Mouse (Mus musculus) natural killer cell, adult 2 months (primary cell): ENCODE measurements at regions not wholly inside any gene's neighbourhood (a gene's known extent, or its start where the extent isn't known, plus 50 kb on each side); places are given as distances from the start of the nearest gene placed in this dataset.

Experiments used
- DNase-seq, 2 experiments: peaks; one replicate each; pipeline ENCODE4 v3.0.0; 2022; ENCODE audit warnings: low spot score in 2 of 2

DNA sequence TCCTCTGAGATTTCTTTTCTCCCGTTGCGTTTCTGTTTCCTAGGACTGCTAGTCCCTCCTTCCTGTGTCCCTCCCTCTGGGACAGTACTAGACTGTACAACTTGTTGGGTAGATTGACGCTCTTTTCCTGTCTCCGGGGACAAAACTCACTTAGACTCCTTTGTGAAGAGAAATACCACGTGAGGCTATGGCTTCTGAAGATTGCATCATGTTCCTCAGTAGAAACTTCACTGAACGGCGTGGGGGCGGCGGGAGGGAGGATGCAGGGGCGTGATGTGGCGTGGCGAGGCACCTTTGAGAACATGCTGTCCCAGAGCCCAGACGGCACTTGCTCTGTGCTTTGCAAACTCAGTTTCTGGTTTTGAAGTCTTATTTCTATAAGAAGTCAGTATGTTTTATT, 78.5 kb downstream of the Spata18 start:
- DNase-seq: no peak

DNA sequence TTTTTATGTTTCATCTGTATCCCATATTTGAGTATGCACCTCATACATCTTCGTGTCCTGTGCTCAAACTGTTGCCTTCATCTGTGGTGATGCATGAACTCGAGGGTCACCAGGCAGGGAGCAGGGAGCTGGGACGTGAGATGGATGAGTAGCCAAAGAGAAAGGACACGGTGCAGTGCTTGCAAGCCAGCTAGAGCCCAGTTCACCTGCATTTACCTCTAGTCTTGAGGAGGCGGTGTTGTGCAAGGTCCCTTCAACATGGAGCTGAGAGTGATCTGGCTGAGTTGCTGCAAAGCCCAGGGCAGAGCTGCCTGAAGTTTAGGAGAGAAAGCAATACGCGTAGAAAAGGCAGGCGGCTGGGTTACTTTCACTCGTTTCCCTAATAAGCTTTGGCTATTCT, 80.2 kb downstream of the Spata18 start:
- DNase-seq: no peak

- DNase-seq: no peak
These were observed 80.9 kb downstream of the Spata18 start for GRCm38 (mm10) chr5:73731991-73732565.

- no peak for DNase-seq
These were observed 89.6 kb downstream of the Spata18 start for GRCm38 (mm10) chr5:73740766-73741165.

GRCm38 (mm10) chr5:73741441-73741840, 90.3 kb downstream of the Spata18 start:
- DNase-seq: no peak

DNA sequence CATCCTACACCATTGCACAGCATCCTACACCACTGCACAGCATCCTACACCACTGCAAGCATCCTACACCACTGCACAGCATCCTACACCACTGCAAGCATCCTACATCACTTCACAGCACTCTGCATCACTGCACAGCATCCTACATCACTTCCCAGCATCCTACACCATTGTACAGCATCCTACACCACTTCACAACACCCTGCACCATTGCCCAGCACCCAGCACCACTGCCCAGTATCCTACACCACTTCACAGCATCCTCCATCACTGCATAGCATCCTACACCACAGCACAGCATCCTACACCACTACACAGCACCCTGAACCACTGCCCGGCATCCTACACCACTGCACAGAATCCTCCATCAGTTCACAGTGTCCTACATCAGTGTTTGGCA, 92.8 kb downstream of the Spata18 start:
- no peak for DNase-seq

GRCm38 (mm10) chr5:73749791-73750190, 98.6 kb downstream of the Spata18 start:
- DNase-seq: no peak

DNA sequence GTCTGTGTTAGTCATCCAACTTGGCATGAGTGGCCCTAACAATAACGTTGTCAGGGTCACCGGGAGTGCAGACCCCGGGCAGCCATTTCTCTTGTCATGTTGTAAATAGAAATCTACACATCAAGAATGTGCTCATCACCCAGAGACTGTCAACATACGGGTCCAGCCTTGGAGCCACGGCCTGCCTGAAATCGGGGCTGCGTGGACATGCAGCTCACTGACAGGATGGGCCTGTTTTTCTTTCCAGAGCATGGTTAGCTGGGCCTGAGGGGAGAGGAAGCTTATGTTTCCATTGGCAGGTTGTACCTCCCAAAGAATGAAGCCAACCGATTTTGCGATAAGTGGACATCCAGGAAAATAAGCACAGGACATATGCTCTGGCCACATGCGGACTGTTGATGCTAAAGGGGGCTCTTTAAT, 101.1 kb downstream of the Spata18 start:
- DNase-seq: no peak

DNA sequence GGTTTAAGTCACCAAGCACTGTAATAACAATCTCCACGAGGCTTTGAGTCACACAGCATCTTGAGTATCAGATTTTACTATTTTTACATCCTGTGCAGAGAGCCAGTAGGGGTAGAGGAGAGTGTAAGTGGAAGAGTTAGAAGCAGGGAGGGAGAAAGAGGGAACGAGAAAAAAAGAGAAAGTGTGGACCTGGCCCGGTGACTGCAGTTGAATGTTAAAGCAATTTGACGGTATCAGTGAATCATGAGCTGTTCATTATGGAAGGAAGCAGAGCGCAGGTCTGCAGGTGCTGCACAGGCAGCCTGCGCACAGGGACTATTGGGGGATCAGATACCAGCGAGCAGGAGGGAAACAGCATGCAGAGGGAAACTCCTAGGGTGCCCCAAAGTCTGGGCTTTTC, 102.6 kb downstream of the Spata18 start:
- no peak for DNase-seq

GRCm38 (mm10) chr5:73758534-73758933, 107.4 kb downstream of the Spata18 start:
- no peak for DNase-seq

DNA sequence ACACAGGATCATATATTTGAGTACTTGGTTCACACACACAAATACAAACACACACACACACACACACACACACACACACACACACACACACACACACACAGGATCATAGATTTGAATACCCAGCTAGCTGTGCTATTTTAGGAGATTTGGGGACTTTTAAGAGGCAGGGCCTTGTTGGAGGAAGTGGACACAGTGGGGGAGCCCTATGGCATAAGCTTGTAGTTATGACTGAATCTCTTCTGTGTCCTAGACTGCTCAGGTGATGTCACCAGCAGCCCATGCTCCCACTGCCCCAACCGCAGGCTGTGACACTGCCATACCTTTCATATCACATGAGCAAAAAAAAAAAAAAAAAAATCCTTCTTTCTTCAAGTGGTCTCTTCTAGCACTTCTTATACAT, 110.1 kb downstream of the Spata18 start:
- DNase-seq: no peak

DNA sequence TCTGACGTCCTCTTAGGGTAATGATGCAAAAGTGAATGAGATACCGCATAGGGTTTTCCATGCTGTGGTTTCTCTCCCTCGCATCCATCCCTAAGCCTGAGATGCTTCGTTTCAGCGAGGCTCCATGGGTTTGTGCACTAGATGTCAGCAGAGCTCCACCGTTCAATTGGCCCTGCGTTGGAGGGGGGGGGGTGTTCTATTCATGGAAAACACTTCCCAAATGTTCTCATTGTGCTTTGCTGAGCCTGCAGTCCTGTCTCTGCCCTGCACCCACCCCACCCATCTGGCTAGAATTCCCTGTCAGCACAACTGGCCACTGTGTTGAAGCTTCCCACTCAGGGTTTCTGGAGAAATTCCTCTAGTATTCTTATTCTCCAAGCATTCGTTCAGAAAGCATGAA, 110.5 kb downstream of the Spata18 start:
- no peak for DNase-seq

GRCm38 (mm10) chr5:73764226-73764625, 113.0 kb downstream of the Spata18 start:
- no peak for DNase-seq

GRCm38 (mm10) chr5:73765466-73765865, 114.3 kb downstream of the Spata18 start:
- no peak for DNase-seq

GRCm38 (mm10) chr5:73768253-73768652, 117.1 kb downstream of the Spata18 start:
- DNase-seq: no peak

- DNase-seq: no peak
These were observed 124.8 kb downstream of the Spata18 start for GRCm38 (mm10) chr5:73775775-73776548.

DNA sequence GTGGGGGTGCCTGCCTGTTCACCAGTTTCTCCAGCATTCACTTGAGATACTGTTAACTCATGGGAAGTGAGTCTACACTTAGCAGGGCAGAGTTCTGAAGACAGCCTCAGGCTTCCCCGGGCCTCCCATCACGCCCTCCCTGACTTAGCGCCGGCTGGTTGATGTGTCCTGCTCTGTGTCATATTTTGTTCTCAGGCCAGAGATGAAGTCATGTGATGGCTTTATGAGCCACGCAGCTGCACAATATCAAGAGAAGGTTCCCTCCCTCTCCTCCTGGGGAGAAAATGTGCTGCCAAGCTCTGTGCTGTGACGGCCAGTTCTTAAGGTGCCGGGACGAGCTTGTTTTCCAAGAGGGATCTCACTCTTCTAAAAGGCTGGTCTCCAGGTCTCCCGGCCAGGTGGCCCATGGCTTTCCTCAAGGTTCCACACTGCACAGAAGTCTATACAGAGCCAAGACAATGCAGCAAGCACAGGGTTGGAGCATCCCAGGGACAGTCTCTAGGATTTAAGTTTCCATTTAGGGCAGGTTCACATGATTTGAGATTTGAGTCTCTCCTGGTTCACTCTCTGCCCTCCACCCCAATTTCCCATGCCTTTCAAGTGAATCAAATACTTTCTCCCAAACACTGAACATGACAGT, 126.2 kb downstream of the Spata18 start:
- DNase-seq: no peak

DNA sequence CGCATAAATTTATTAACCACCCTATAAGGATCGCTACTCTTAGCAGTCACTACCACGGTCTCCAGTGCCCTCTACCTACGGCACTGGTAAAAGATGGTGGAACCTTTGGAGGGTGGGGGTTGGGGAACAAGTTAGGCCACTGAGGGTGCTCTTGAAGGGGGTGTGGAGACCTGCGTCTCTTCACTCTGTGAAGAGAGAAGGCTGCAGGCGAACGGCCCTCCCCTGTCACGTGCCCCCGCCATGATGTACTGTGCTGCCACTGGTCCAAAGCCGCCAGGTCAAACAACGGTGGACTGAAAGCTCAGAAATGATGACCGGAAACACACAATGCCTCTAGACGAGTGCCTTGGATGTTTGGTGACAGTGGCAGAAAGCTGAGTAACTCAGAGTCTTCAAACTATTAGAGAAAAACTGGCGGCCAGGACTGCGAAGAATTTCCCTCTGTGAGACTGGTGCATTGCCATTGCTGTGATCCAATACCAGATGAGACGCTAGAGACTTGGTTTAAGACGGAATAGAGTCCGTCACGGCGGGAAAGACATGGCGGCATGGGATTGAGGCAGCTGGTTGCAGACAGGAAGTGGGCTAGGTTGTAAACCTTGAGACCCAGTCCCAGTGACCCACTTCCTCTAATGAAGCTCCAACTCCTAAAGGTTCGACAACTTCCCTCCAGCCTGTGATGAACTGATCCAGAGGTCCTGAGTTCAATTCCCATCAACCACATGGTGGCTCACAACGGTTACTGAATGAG, 130.2 kb downstream of the Spata18 start:
- DNase-seq: no peak

GRCm38 (mm10) chr5:73782214-73783091, 131.3 kb downstream of the Spata18 start:
- DNase-seq: no peak

DNA sequence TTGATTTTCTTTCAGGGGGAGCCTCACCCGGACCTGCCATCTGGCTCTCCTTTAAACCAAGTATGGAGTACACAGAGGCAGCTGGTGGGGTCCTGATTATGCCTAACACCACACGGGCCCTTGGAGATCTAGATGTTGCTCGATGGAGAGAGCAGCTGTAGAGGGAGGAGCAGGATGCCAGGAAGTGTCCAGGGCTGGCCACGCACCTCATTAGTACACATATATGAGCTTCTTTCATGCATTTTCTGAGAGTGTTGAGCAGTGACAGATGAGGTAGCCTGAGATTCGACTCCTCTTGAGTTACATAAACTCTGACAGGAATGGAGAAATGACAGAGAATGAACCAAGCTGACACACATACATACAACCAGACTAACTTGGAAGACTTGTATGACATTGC, 136.1 kb downstream of the Spata18 start:
- no peak for DNase-seq

DNA sequence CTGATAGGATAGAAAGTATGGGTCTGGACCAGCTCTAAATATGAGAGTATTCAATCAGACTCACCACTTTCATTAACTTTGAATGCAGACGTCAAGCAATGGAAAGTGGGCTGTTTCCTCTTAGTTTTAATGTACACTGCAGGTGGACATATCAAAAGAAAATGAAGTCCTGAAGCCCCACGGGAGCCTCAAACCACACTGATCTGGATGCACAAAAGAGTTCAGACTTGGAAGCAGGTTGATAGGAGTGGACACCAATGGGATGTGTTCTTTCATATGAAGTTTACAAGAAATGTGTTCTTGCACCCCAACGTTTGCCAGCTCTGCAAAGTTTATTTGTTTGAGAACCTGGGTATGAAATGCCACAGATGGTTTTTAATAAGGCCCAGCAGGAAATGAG, 141.0 kb downstream of the Spata18 start:
- no peak for DNase-seq
